Mouse (Mus musculus): ENCODE results near the gene Nos1. TPM values are rescaled to one million over a fixed set of nuclear protein-coding genes. Genes with fewer than 3 reads are reported as not detected.

The Nos1 gene
- polyA plus RNA-seq, 1 experiment from 2014 or later: 3.4 TPM

DNA sequence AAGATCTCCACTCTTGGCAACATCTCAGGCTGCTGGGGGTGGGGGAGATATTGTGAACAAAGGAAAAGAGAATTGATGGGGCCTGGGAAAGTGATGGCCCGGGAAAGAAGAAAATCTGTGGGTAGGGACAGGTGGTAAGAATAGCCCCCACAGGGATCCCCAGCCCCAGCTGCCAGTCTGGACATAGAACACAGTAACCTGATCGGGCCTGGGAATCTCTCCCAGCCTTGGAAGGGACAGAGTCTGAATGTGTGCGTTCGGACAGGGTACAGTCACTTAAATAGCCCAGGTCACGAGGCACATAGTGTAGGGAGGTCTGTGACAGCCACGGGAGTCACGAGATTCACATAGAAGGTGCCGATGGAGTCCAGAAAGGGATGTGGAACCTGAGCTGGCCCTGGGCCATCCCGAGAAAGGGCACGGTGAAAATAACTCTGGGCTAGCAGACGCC is 21.3 kb downstream of the Nos1 start:
- H3K27me3 ChIP-seq (replicated peaks): no peaks in the 10 kb centered on the region
- no peak overlapping the region for H3K9ac ChIP-seq
- H3K4me1 ChIP-seq: no peaks in the 10 kb centered on the region
- ATAC-seq (replicated peaks): no peak
- no peaks in the 10 kb centered on the region for H3K36me3 ChIP-seq (replicated peaks)
- H3K27ac ChIP-seq: no peak overlapping the region
- H3K9me3 ChIP-seq: no peaks in the 10 kb centered on the region
- H3K4me3 ChIP-seq: no peak overlapping the region
- WGBS: 84% methylated on average over 11 of the region's 11 CpGs
- no peak overlapping the region for H3K4me2 ChIP-seq

DNA sequence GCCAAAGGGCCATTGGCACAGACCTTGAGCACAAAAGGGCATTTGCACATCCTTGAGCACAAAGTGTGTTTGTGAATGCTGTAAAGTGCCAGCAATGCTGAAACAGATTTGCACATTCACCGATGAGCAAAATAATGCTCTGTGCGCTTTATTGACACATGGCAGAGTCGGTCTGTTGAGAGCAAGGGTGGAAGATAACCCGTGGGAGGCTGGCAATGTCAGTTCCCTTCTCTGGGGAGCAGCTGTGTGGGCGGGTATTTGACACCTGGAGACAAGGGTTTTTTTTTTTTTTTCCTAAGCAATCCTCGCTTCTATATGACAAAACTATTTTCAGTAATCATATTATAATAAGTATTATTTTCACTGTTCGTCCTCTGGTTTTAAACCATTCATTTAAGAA is 22.7 kb downstream of the Nos1 start:
- Histone ChIP-seq H3K36me3 (replicated peaks) (no peaks in the 10 kb centered on the region), H3K4me3 (no peak overlapping the region)
- WGBS: 74% methylated on average over 7 of the region's 7 CpGs

DNA sequence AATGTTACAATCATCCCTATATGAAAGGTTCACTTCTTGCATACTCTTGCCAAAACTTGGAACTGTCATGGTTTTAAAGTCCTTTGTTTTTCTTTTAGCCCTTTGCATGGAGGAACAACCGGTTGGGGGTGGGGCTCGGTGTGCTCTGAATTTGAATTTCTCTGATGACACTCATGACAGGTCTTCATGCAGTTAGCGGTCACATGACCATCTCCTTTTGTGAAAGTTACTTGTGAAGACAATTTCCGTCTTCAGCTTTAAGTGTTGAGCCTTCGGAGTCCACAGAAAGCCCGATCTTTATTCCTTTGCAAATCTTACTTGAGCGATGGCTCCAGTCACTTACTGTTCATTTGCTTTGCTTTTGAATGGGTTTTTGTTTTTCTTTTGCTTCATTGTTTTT is 30.1 kb downstream of the Nos1 start:
- H3K4me3 ChIP-seq: no peak overlapping the region
- H3K9me3 ChIP-seq: no peaks in the 10 kb centered on the region
- no peaks in the 10 kb centered on the region for H3K27me3 ChIP-seq (replicated peaks)
- H3K4me2 ChIP-seq: no peak overlapping the region
- no peak overlapping the region for H3K9ac ChIP-seq
- no peak for ATAC-seq (replicated peaks)
- H3K4me1 ChIP-seq: no peaks in the 10 kb centered on the region
- H3K27ac ChIP-seq: no peak overlapping the region
- whole genome bisulfite sequencing: 89% methylated on average over 7 of the region's 7 CpGs
- no peaks in the 10 kb centered on the region for H3K36me3 ChIP-seq (replicated peaks)

More for the DNA sequence above, 22.7 kb downstream of the Nos1 start:
- Histone ChIP-seq H3K4me1 (no peaks in the 10 kb centered on the region), H3K9ac (no peak overlapping the region), H3K27me3 (replicated peaks) (no peaks in the 10 kb centered on the region), H3K9me3 (no peaks in the 10 kb centered on the region), H3K27ac (no peak overlapping the region), H3K4me2 (no peak overlapping the region)
- ATAC-seq (replicated peaks): no peak

DNA sequence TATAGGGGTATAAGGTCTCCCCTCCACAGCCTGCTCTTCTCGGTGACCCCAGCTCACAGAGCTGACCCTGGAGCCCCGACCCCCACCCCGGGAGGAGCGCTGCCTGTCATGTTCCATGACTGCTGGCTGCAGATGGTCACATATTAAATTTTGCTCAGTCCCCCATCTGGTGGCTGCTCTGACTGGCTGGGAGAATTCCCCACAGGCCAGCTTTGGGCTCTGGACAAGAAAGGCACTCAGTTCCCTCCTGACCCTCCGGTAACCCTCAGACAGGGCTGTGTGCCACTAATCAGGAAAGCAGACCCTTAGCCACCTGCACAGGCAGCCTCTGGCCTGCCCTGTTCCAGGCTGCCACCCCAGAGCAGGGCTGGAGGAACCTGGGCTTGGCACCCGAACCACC is 38.0 kb downstream of the Nos1 start:
- no peaks in the 10 kb centered on the region for H3K9me3 ChIP-seq
- H3K4me1 ChIP-seq: no peaks in the 10 kb centered on the region
- H3K27me3 ChIP-seq (replicated peaks): no peaks in the 10 kb centered on the region
- H3K9ac ChIP-seq: no peak overlapping the region
- H3K4me2 ChIP-seq: no peak overlapping the region
- no peak for ATAC-seq (replicated peaks)
- H3K4me3 ChIP-seq: no peak overlapping the region
- H3K36me3 ChIP-seq (replicated peaks): no peaks in the 10 kb centered on the region
- 70% methylated on average over 6 of the region's 6 CpGs for WGBS
- no peak overlapping the region for H3K27ac ChIP-seq

DNA sequence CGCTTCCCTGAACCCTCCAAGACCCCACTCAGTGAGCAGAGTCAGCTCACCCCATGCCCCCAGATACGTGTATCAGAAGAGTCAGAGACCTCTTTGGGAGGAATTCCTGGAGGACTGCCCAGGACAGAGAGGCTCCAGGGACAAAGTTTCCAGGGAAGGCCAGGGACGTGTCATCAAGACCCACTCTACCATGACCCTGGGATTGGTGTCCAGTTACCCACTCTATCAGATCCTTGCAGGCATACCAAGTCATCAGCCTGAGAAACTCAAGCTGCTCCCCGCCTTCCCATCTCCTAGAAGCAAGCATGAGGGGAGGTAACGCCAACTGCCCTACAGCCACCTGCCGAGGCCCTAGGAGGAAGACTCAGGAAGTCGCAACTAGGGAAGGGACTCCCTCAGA is 39.6 kb downstream of the Nos1 start:
- no peak overlapping the region for H3K4me2 ChIP-seq
- 74% methylated on average over 7 of the region's 7 CpGs for WGBS
- H3K36me3 ChIP-seq (replicated peaks): no peaks in the 10 kb centered on the region
- H3K9me3 ChIP-seq: no peaks in the 10 kb centered on the region
- H3K27me3 ChIP-seq (replicated peaks): no peaks in the 10 kb centered on the region
- H3K9ac ChIP-seq: no peak overlapping the region
- no peak overlapping the region for H3K27ac ChIP-seq
- ATAC-seq (replicated peaks): no peak
- no peaks in the 10 kb centered on the region for H3K4me1 ChIP-seq
- no peak overlapping the region for H3K4me3 ChIP-seq

DNA sequence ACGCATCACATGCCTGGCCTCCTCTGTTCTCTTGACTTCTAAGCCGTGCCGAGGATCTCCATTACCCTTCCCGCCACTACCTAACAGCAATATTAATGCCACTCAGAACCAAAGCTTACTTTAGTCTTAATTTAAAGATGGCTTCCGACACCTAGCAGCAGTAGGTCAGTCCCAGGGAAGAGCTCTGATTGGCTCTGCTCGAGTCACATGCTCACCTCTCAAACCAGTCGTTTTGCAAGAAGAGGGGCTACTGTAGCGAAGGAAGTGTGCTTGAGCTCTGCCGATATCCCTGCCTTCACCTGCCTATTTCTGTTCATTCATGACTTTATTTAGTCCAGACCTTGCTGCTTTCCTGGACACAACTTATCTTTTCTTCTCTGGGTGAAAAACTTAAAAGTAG is 43.0 kb downstream of the Nos1 start:
- Histone ChIP-seq H3K27ac (no peak overlapping the region), H3K36me3 (replicated peaks) (no peaks in the 10 kb centered on the region), H3K4me3 (no peak overlapping the region), H3K9ac (no peak overlapping the region), H3K9me3 (no peaks in the 10 kb centered on the region), H3K4me2 (no peak overlapping the region), H3K4me1 (no peaks in the 10 kb centered on the region), H3K27me3 (replicated peaks) (no peaks in the 10 kb centered on the region)
- WGBS: 92% methylated on average over 9 of the region's 9 CpGs
- no peak for ATAC-seq (replicated peaks)

DNA sequence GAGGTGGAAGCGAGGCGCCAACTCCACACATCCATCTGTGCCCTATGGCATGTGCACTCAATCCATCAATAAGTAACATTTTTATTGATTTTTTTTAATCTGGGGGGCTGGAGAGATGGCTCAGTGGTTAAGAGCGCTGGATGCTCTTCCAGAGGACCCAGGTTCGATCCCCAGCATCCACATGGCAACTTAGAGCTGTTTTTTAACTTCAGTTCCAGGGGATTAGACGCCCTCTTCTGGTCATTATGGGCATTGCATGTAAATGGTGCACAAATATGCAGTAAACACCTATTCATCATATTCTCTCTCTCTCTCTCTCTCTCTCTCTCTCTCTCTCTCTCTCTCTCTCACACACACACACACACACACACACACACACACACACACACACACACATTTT is 43.7 kb downstream of the Nos1 start:
- H3K4me3 ChIP-seq: no peak overlapping the region
- H3K4me2 ChIP-seq: no peak overlapping the region
- H3K27ac ChIP-seq: no peak overlapping the region
- H3K27me3 ChIP-seq (replicated peaks): no peaks in the 10 kb centered on the region
- no peak for ATAC-seq (replicated peaks)
- H3K9ac ChIP-seq: no peak overlapping the region
- no peaks in the 10 kb centered on the region for H3K36me3 ChIP-seq (replicated peaks)
- no peaks in the 10 kb centered on the region for H3K4me1 ChIP-seq
- no peaks in the 10 kb centered on the region for H3K9me3 ChIP-seq
- 76% methylated on average over 5 of the region's 5 CpGs for WGBS

DNA sequence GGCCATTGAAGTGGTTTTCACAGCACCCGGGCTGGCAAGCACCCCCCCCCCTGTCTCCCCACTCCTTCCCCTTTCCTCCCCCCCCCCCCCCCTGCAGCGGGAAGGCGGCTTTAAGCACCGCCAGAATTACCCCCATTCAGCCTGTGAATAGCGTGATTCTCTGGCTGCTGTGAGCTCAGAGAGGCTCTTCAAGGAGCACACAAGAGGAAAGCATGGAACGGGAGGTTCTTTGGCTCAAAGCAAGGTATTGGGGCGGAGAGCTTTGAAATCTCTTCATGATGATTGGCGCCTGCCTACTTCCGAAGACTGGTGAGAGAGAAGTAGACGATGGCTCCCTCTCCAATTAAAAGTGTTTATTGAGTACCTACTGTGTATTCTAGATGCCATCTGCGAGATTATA is 44.5 kb downstream of the Nos1 start:
- no peaks in the 10 kb centered on the region for H3K27me3 ChIP-seq (replicated peaks)
- no peak overlapping the region for H3K9ac ChIP-seq
- no peak for ATAC-seq (replicated peaks)
- H3K4me1 ChIP-seq: no peaks in the 10 kb centered on the region
- 45% methylated on average over 11 of the region's 11 CpGs for whole genome bisulfite sequencing
- no peaks in the 10 kb centered on the region for H3K36me3 ChIP-seq (replicated peaks)
- H3K4me3 ChIP-seq: no peak overlapping the region
- H3K9me3 ChIP-seq: no peaks in the 10 kb centered on the region
- H3K4me2 ChIP-seq: no peak overlapping the region
- no peak overlapping the region for H3K27ac ChIP-seq

DNA sequence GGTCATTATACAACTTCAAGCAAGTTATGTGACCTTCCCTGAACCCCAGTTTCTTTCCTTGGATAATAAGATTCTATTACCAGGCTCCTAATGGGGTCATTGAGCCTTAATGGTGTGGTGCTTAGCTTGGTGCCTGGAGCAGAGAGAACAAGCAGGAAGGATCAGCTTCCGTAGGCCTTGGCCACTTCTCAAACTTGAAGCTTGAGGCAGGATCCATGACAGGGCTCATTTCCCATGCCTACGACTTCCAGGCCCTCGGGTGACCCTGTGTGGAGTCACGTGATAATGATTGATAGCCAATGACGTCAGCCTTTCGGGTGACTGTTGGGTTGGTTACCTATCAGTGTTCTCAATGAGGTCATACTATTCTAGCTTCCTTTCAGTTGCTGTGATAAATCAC is 46.5 kb downstream of the Nos1 start:
- Histone ChIP-seq H3K4me3 (no peak overlapping the region), H3K27ac (no peak overlapping the region), H3K9me3 (no peaks in the 10 kb centered on the region), H3K4me1 (no peaks in the 10 kb centered on the region), H3K9ac (no peak overlapping the region), H3K27me3 (replicated peaks) (no peaks in the 10 kb centered on the region), H3K4me2 (no peak overlapping the region), H3K36me3 (replicated peaks) (no peaks in the 10 kb centered on the region)
- ATAC-seq (replicated peaks): no peak
- 92% methylated on average over 6 of the region's 6 CpGs for WGBS

DNA sequence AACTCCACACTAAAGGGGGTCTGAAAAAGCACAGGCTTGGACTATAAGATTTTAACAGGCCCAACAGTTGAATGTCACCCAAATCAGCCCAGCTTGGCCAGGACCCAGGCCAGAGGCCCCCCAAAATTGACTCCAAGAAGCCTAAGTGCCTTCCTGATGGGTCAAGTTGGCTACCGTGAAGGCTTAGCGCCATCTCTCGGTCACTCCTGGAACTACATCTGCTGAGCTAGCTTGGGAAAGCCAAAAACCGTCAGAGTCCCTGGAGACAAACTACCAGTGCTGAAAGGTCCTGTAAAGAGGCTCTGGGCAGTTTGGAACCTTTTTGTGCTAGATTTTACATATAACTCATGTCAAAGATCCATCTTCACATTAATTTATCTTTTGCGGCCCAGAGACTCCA is 56.1 kb downstream of the Nos1 start:
- Histone ChIP-seq H3K4me3 (no peak overlapping the region), H3K9me3 (peaks cover 4% of the 10 kb centered on the region; the same call in 1 of the 2 replicates), H3K36me3 (replicated peaks) (no peaks in the 10 kb centered on the region), H3K27me3 (replicated peaks) (peaks cover 6% of the 10 kb centered on the region; the same call in 1 of the 2 replicates), H3K27ac (no peak overlapping the region), H3K4me1 (peaks cover 26% of the 10 kb centered on the region), H3K4me2 (no peak overlapping the region), H3K9ac (no peak overlapping the region)
- 12% methylated on average over 5 of the region's 5 CpGs for WGBS
- no peak for ATAC-seq (replicated peaks)

DNA sequence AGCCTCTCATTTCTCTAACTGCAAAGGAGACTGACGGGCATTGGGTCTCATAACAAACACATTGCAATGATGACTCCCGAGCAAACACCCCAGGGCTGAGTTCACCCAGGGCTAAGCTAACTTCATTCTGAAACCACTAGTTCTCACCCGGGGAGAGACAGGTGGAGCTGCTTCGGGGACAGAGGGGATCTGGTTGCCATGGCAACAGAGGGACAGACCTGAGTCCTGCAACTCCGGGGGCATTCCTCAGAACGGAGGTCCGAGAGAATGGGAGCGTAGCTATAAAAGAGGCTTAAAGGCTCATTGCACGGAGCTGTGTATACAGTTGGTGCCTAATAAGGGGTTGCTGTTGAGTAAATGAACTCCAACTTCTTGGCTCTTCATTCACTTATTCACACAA is 56.9 kb downstream of the Nos1 start:
- peaks cover 13% of the 10 kb centered on the region; the same call in 1 of the 2 replicates for H3K27me3 ChIP-seq (replicated peaks)

DNA sequence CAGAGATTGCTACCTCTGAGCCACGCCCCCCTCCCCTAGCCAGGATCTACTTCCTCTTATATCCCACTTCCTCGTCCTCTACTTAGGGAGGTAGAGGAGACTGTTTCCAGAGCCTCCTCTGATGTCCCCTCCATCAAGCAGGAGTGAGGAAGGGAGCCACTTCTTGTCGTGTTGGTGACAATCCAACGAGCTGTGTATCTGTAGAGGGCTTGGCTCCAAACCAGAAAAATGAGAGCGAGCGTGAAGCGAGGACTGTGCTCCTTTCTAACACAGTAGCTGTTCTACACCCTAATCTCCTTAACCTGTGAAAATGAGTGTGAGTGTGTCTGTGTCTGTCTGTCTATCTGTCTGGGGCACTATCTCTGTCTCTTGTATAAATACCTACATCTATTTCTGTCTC is 58.7 kb downstream of the Nos1 start:
- WGBS: 73% methylated on average over 7 of the region's 7 CpGs
- Histone ChIP-seq H3K4me3 (no peak overlapping the region), H3K4me2 (no peak overlapping the region), H3K9me3 (peaks cover 2% of the 10 kb centered on the region; the same call in 1 of the 2 replicates), H3K36me3 (replicated peaks) (no peaks in the 10 kb centered on the region), H3K27ac (no peak overlapping the region), H3K27me3 (replicated peaks) (peaks cover 27% of the 10 kb centered on the region), H3K9ac (no peak overlapping the region), H3K4me1 (peaks cover 37% of the 10 kb centered on the region)
- ATAC-seq (replicated peaks): no peak

More for the DNA sequence above, 56.9 kb downstream of the Nos1 start:
- Histone ChIP-seq H3K36me3 (replicated peaks) (no peaks in the 10 kb centered on the region), H3K9ac (no peak overlapping the region), H3K4me1 (peaks cover 34% of the 10 kb centered on the region), H3K4me2 (no peak overlapping the region), H3K9me3 (peaks cover 4% of the 10 kb centered on the region; the same call in 1 of the 2 replicates), H3K27ac (no peak overlapping the region), H3K4me3 (no peak overlapping the region)
- no peak for ATAC-seq (replicated peaks)
- WGBS: 6% methylated on average over 9 of the region's 9 CpGs

DNA sequence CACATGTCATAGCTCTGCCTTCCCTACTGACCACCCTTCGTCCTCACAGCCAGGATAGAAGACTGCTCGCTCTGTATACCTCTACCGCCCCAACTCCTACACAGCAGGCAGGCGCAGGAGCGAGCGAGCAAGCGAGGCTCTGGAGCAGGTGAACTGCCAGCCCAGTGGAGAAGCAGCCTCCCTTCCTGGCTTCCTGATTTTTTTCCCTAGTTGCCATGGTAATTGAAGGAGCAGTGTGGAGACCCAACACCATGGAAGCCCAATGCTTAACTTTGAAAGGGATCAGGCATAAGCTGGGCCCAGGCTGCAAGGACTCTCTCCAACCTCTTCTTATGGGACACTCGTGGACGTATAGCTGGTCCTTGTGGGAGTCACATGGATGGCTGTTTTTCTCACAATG is 59.4 kb downstream of the Nos1 start:
- Histone ChIP-seq H3K27ac (no peak overlapping the region), H3K4me3 (no peak overlapping the region), H3K36me3 (replicated peaks) (no peaks in the 10 kb centered on the region), H3K9ac (no peak overlapping the region), H3K4me2 (no peak overlapping the region), H3K27me3 (replicated peaks) (peaks cover 27% of the 10 kb centered on the region), H3K9me3 (no peaks in the 10 kb centered on the region), H3K4me1 (peaks cover 37% of the 10 kb centered on the region)
- ATAC-seq (replicated peaks): peak; percentile 48; the same call in 1 of the 2 replicates
- 22% methylated on average over 9 of the region's 9 CpGs for WGBS
